Mouse (Mus musculus) heart, postnatal 0 days (tissue): ENCODE results near the gene Rtraf. TPM values are rescaled to one million over a fixed set of nuclear protein-coding genes. Genes with fewer than 3 reads are reported as not detected.

Experiments used
- ATAC-seq: fragments of 200-750 bp; cut with Nextera tagmentation; 2 replicates; pipeline ENCODE4 v1.8.0; 2017; ENCODE audit warnings: low read depth, moderate number of reproducible peaks, moderate library complexity; ENCODE audit not compliant: insufficient read depth
- DNase-seq: peaks from one replicate; pipeline ENCODE4 v3.0.0-alpha.2; 2016; ENCODE audit warnings: low spot score
- H3K27ac ChIP-seq: fragments of 300-500 bp; sonication (generic); 2 replicates; pipeline ENCODE4 v1.5.1; 2014; ENCODE audit warnings: low read depth, mild to moderate bottlenecking
- H3K27me3 ChIP-seq: fragments of 300-500 bp; sonication (generic); 2 replicates; pipeline ENCODE4 v1.6.1; 2014; ENCODE audit warnings: low read length, mixed read lengths; ENCODE audit not compliant: control insufficient read depth, insufficient read depth
- H3K36me3 ChIP-seq: fragments of 300-500 bp; sonication (generic); replicated peaks from 2 replicates; pipeline ENCODE4 v1.6.1; 2014; ENCODE audit warnings: low read length, mixed read lengths; ENCODE audit not compliant: control insufficient read depth, insufficient read depth
- H3K4me1 ChIP-seq: fragments of 300-500 bp; sonication (generic); 2 replicates; pipeline ENCODE4 v1.6.1; 2014; ENCODE audit warnings: antibody characterized with exemption; ENCODE audit not compliant: control insufficient read depth, insufficient read depth
- H3K4me2 ChIP-seq: fragments of 300-500 bp; sonication (generic); 2 replicates; pipeline ENCODE4 v1.6.1; 2014; ENCODE audit warnings: low read depth, mild to moderate bottlenecking, low read length, moderate library complexity
- H3K4me3 ChIP-seq: fragments of 300-500 bp; sonication (generic); 2 replicates; pipeline ENCODE4 v1.5.1; 2014; ENCODE audit warnings: low read depth, low read length
- H3K9ac ChIP-seq: fragments of 300-500 bp; sonication (generic); replicated peaks from 2 replicates; pipeline ENCODE4 v1.6.1; 2014; ENCODE audit warnings: low read depth, low read length, mixed read lengths
- H3K9me3 ChIP-seq: fragments of 300-500 bp; sonication (generic); replicated peaks from 2 replicates; pipeline ENCODE4 v1.6.1; 2016; ENCODE audit warnings: low read length; ENCODE audit not compliant: control insufficient read depth
- CTCF ChIP-seq: IDR thresholded peaks from 2 replicates; pipeline ENCODE4 v1.5.1; 2016; ENCODE audit warnings: antibody characterized with exemption, control low read depth, low read depth
- EP300 ChIP-seq: IDR thresholded peaks from 2 replicates; pipeline ENCODE4 v1.6.1; 2016; ENCODE audit warnings: antibody characterized with exemption, low read depth
- WGBS: fragments of 180-500 bp; shearing (Covaris S2); extraction: QIAGEN DNeasy Blood & Tissue Kit; methylation state at CpG from one replicate; pipeline ENCODE4 v1.1.7; 2014; 5-methylcytosine and 5-hydroxymethylcytosine counted together
- polyA plus RNA-seq: library from polyadenylated mRNA; unstranded; fragments of >200 nt; fragmentation: Nextera tagmentation; extraction: Ambion mirVana; gene quantifications from 2 replicates; pipeline ENCODE4 v1.2.1, GENCODE M21; 2015
- total RNA-seq: library from RNA; depleted of rRNA; stranded (reverse); fragments of >200 nt; gene quantifications from 2 replicates; pipeline ENCODE4 v1.2.3, GENCODE M21; 2014; ENCODE audit warnings: low replicate concordance

The Rtraf gene
- total and polyA plus RNA-seq, 2 experiments from 2014 or later, result 73.8 to 177 TPM

- Histone ChIP-seq H3K4me3 (no peak overlapping the region), H3K9me3 (no peaks in the 10 kb centered on the region), H3K27me3 (no peaks in the 10 kb centered on the region), H3K4me2 (no peak overlapping the region), H3K9ac (no peak overlapping the region), H3K27ac (no peak overlapping the region), H3K36me3 (peaks cover 40% of the 10 kb centered on the region), H3K4me1 (no peaks in the 10 kb centered on the region; the same call in 1 of the 2 replicates)
- TF ChIP-seq EP300 (no peak), CTCF (no peak)
- no peak for DNase-seq
- WGBS, result 80% methylated on average over 6 of the region's 6 CpGs
- no peak for ATAC-seq
Measured at GRCm38 (mm10) chr14:19777365-19777764, 46.3 kb downstream of the Rtraf start.

- H3K36me3 ChIP-seq, result peaks cover 35% of the 10 kb centered on the region
- H3K9ac ChIP-seq, result no peak overlapping the region
- TF ChIP-seq CTCF, result peak; percentile 86
- TF ChIP-seq EP300, result no peak
- no peak overlapping the region for H3K27ac ChIP-seq
- no peak overlapping the region for H3K4me2 ChIP-seq
- H3K9me3 ChIP-seq, result no peaks in the 10 kb centered on the region
- no peaks in the 10 kb centered on the region; the same call in 1 of the 2 replicates for H3K4me1 ChIP-seq
- ATAC-seq (peak; percentile 59; the same call in 1 of the 2 replicates), DNase-seq (peak; percentile 53)
- no peak overlapping the region for H3K4me3 ChIP-seq
- H3K27me3 ChIP-seq, result no peaks in the 10 kb centered on the region
- WGBS, result 51% methylated on average over 6 of the region's 6 CpGs
Measured at GRCm38 (mm10) chr14:19776890-19777289, 46.7 kb downstream of the Rtraf start.

- no peak overlapping the region for H3K4me2 ChIP-seq
- TF ChIP-seq EP300 (no peak), CTCF (no peak)
- peaks cover 33% of the 10 kb centered on the region for H3K36me3 ChIP-seq
- H3K4me1 ChIP-seq, result peaks cover 4% of the 10 kb centered on the region
- H3K9ac ChIP-seq, result no peak overlapping the region
- no peak overlapping the region for H3K27ac ChIP-seq
- ATAC-seq (no peak), DNase-seq (no peak)
- no peak overlapping the region for H3K4me3 ChIP-seq
- WGBS, result 96% methylated on average over 5 of the region's 5 CpGs
- no peaks in the 10 kb centered on the region for H3K9me3 ChIP-seq
- H3K27me3 ChIP-seq, result no peaks in the 10 kb centered on the region
Measured at GRCm38 (mm10) chr14:19776179-19776578, 47.4 kb downstream of the Rtraf start.

- TF ChIP-seq EP300, result no peak
- TF ChIP-seq CTCF, result no peak
- WGBS, result 57% methylated on average over 4 of the region's 4 CpGs
- Histone ChIP-seq H3K36me3 (peaks cover 26% of the 10 kb centered on the region), H3K27ac (no peak overlapping the region), H3K4me1 (peaks cover 8% of the 10 kb centered on the region), H3K27me3 (no peaks in the 10 kb centered on the region), H3K4me3 (no peak overlapping the region), H3K4me2 (no peak overlapping the region), H3K9me3 (no peaks in the 10 kb centered on the region), H3K9ac (no peak overlapping the region)
- DNase-seq (no peak), ATAC-seq (no peak)
Measured at GRCm38 (mm10) chr14:19775491-19775890, 48.1 kb downstream of the Rtraf start.

- ATAC-seq, result no peak
- no peak for TF ChIP-seq CTCF
- no peak for TF ChIP-seq EP300
- no peak for DNase-seq
- 38% methylated on average over 13 of the region's 13 CpGs for WGBS
- H3K4me2 ChIP-seq, result no peak overlapping the region
- H3K27me3 ChIP-seq, result no peaks in the 10 kb centered on the region
- peaks cover 14% of the 10 kb centered on the region for H3K36me3 ChIP-seq
- H3K9me3 ChIP-seq, result no peaks in the 10 kb centered on the region
- H3K9ac ChIP-seq, result no peak overlapping the region
- no peak overlapping the region for H3K27ac ChIP-seq
- peaks cover 8% of the 10 kb centered on the region for H3K4me1 ChIP-seq
- H3K4me3 ChIP-seq, result no peak overlapping the region
Measured at GRCm38 (mm10) chr14:19774036-19774628, 49.5 kb downstream of the Rtraf start.

GRCm38 (mm10) chr14:19771173-19771572 lies 52.5 kb downstream of the Rtraf start:
- Histone ChIP-seq H3K4me3 (no peak overlapping the region), H3K4me1 (peaks cover 8% of the 10 kb centered on the region), H3K4me2 (no peak overlapping the region), H3K9me3 (no peaks in the 10 kb centered on the region), H3K27ac (0 out of 2 replicates have a peak overlapping the region, but pooled peaks have one; percentile 11), H3K9ac (no peak overlapping the region), H3K27me3 (no peaks in the 10 kb centered on the region), H3K36me3 (peaks cover 14% of the 10 kb centered on the region)
- 57% methylated on average over 7 of the region's 7 CpGs for WGBS
- ATAC-seq (no peak), DNase-seq (no peak)
- TF ChIP-seq EP300 (no peak), CTCF (no peak)
